Comparison of ENCODE assay signal across 10 mouse cellular contexts in genomic region chr13:59972093-59972427, GRCm38 (mm10).
A peak's percentile ranks its signal among the peaks of the same experiment; 100 is the strongest.
DNase-seq lines count a peak whose midpoint lies in the region; ATAC-seq lines count a peak whose summit lies in the region.
"Had no signal": no experiment of that assay in that cellular context is flagged by ENCODE, and none has a peak within 500 bp of the region (broad histone marks: within the 10 kb centered on the region; RNA-seq: fewer than 3 reads in every experiment).

No protein-coding gene starts in this region.

- peaks cover 9% of the 10 kb centered on the region; the same call in 1 of the 2 replicates for H3K27me3 ChIP-seq in heart, embryonic 10.5 days (ENCODE audit: insufficient read depth, poor library complexity, severe bottlenecking)
- H3K27me3 ChIP-seq in neural tube, embryonic 11.5 days (ENCODE audit: control insufficient read depth, insufficient read depth, low read length) = no peaks in the 10 kb centered on the region
- H3K27me3 ChIP-seq in limb, embryonic 10.5 days (ENCODE audit: low read depth, poor library complexity, severe bottlenecking) = no peaks in the 10 kb centered on the region
- H3K27me3 ChIP-seq in stomach, embryonic 16.5 days (ENCODE audit: control insufficient read depth, insufficient read depth, low read length) = peaks cover 12% of the 10 kb centered on the region

- H3K4me2 ChIP-seq in neural tube, embryonic 11.5 days (ENCODE audit: low read depth) = peak overlapping the region; percentile 46
- peak overlapping the region; percentile 47; the same call in 1 of the 2 replicates for H3K4me2 ChIP-seq in stomach, embryonic 16.5 days (ENCODE audit: low read depth, low read length)

- 0 out of 2 replicates have a peak overlapping the region, but pooled peaks have one; percentile 72 for H3K27ac ChIP-seq in heart, embryonic 10.5 days
- H3K27ac ChIP-seq in neural tube, embryonic 11.5 days (ENCODE audit: low read depth, low read length) = no peak overlapping the region
- H3K27ac ChIP-seq in limb, embryonic 10.5 days = peak overlapping the region; percentile 85
- no peak overlapping the region for H3K27ac ChIP-seq in stomach, embryonic 16.5 days (ENCODE audit: low read length)

- no peak; the same call in 1 of the 2 replicates for ATAC-seq in neural tube, embryonic 11.5 days (ENCODE audit: insufficient read depth, low FRiP score, low TSS enrichment)
- no peak for ATAC-seq in stomach, embryonic 16.5 days (ENCODE audit: insufficient read depth, low FRiP score)
- no peak for ATAC-seq in CD4-positive, CD25-positive, alpha-beta regulatory T cell, adult 4 months

- H3K4me3 ChIP-seq in heart, embryonic 10.5 days = peak overlapping the region; percentile 50
- H3K4me3 ChIP-seq in neural tube, embryonic 11.5 days (ENCODE audit: low read depth, low read length) = no peak overlapping the region
- peak overlapping the region; percentile 41; the same call in 1 of the 2 replicates for H3K4me3 ChIP-seq in limb, embryonic 10.5 days
- H3K4me3 ChIP-seq in stomach, embryonic 16.5 days (replicated peaks; ENCODE audit: low read length) = no peak overlapping the region

- no peaks in the 10 kb centered on the region for H3K9me3 ChIP-seq in heart, embryonic 10.5 days
- no peaks in the 10 kb centered on the region for H3K9me3 ChIP-seq in neural tube, embryonic 11.5 days (ENCODE audit: control insufficient read depth, low read length)
- no peaks in the 10 kb centered on the region for H3K9me3 ChIP-seq in limb, embryonic 10.5 days (replicated peaks)
- no peaks in the 10 kb centered on the region for H3K9me3 ChIP-seq in stomach, embryonic 16.5 days (replicated peaks; ENCODE audit: control insufficient read depth, low read length)

- no peaks in the 10 kb centered on the region for H3K36me3 ChIP-seq in heart, embryonic 10.5 days
- H3K36me3 ChIP-seq in neural tube, embryonic 11.5 days (ENCODE audit: control insufficient read depth, insufficient read depth, low read length) = no peaks in the 10 kb centered on the region
- H3K36me3 ChIP-seq in limb, embryonic 10.5 days = no peaks in the 10 kb centered on the region
- no peaks in the 10 kb centered on the region for H3K36me3 ChIP-seq in stomach, embryonic 16.5 days (ENCODE audit: control insufficient read depth, insufficient read depth, low read length)

- WGBS in heart, embryonic 10.5 days = 63% methylated on average over 9 of the region's 9 CpGs
- 49% methylated on average over 9 of the region's 9 CpGs for WGBS in neural tube, embryonic 11.5 days
- WGBS in limb, embryonic 10.5 days = 61% methylated on average over 9 of the region's 9 CpGs
- WGBS in stomach, embryonic 16.5 days = 70% methylated on average over 9 of the region's 9 CpGs

- no peak for DNase-seq in heart, embryonic 10.5 days (ENCODE audit: low spot score)
- DNase-seq in heart, postnatal 4 days = no peak
- no peak for DNase-seq in neural tube, embryonic 11.5 days (ENCODE audit: low spot score)
- no peak for DNase-seq in neural tube, embryonic 10.5 days (ENCODE audit: extremely low spot score, low spot score)
- no peak for DNase-seq in limb, embryonic 10.5 days (ENCODE audit: low spot score)
- no peak for DNase-seq in thymus, postnatal 0 days (ENCODE audit: low spot score)
- DNase-seq: cerebellum, adult 2 months; lung, adult 18-20 months had no signal

- peak overlapping the region; percentile 33; the same call in 1 of the 2 replicates for H3K9ac ChIP-seq in neural tube, embryonic 11.5 days (ENCODE audit: low read length)
- no peak overlapping the region for H3K9ac ChIP-seq in stomach, embryonic 16.5 days (ENCODE audit: low read length)

- H3K4me1 ChIP-seq in heart, embryonic 10.5 days = peaks cover 37% of the 10 kb centered on the region
- peaks cover 12% of the 10 kb centered on the region for H3K4me1 ChIP-seq in neural tube, embryonic 11.5 days (ENCODE audit: control insufficient read depth, insufficient read depth, low read length)
- H3K4me1 ChIP-seq in limb, embryonic 10.5 days = peaks cover 73% of the 10 kb centered on the region
- no peaks in the 10 kb centered on the region for H3K4me1 ChIP-seq in stomach, embryonic 16.5 days (ENCODE audit: control insufficient read depth, insufficient read depth, low read length)

Comparison
In these comparisons a context has a peak if more than half of its experiments do, and no peak if none do; other contexts are left out.
1. H3K27ac ChIP-seq: peak in heart, embryonic 10.5 days (single experiment) and limb, embryonic 10.5 days (single experiment); none in neural tube, embryonic 11.5 days (single experiment) and stomach, embryonic 16.5 days (single experiment).
2. H3K4me3 ChIP-seq: peak in heart, embryonic 10.5 days (single experiment) and limb, embryonic 10.5 days (single experiment); none in neural tube, embryonic 11.5 days (single experiment) and stomach, embryonic 16.5 days (single experiment).